23 mouse cellular contexts compared by ENCODE assay signal in the genomic region with DNA sequence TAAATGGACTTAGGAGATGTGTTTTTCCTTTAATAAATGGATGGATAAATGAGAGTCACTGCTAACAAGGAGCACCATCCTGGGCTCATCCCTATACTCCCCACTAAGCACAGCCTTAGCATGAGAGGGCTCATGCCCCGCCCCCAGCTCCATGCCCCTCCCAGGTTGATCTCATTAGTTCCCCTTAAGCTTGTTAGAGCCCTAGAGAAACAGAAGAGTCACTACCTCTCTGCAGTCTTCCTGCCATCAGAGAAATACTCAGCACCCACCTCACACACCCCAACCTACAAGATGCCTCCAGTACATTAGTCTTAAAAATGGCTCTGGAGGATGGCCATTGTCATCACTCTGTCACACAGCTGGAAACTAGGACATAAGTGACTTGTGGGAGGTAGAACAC.
DNase-seq lines count a peak whose midpoint lies in the region; ATAC-seq and TF ChIP-seq lines count a peak whose summit lies in the region.
"Had no signal": no experiment of that assay in that cellular context is flagged by ENCODE, and none has a peak within 500 bp of the region (broad histone marks: within the 10 kb centered on the region; RNA-seq: fewer than 3 reads in every experiment).

No protein-coding gene starts in this region.

- H3K4me1 ChIP-seq in midbrain, embryonic 11.5 days (ENCODE audit: control insufficient read depth, insufficient read depth, low read length), result no peaks in the 10 kb centered on the region
- H3K4me1 ChIP-seq in midbrain, embryonic 16.5 days (ENCODE audit: control insufficient read depth, insufficient read depth, low read length), result peaks cover 2% of the 10 kb centered on the region
- H3K4me1 ChIP-seq in MEL (ENCODE audit: control insufficient read depth in 1 of 2, insufficient read depth in 2 of 2, low read length in 2 of 2), result peaks cover 64 to 69% of the 10 kb centered on the region in 2 experiments
- H3K4me1 ChIP-seq in limb, embryonic 10.5 days, result peaks cover 27% of the 10 kb centered on the region

- H3K27ac ChIP-seq in midbrain, embryonic 11.5 days (ENCODE audit: low read depth, low read length), result no peak overlapping the region
- no peak overlapping the region for H3K27ac ChIP-seq in midbrain, embryonic 16.5 days (ENCODE audit: low read length)
- peak overlapping the region; percentile 88 for H3K27ac ChIP-seq in MEL (ENCODE audit: control insufficient read depth, low read depth, low read length)
- H3K27ac ChIP-seq in limb, embryonic 10.5 days, result 0 out of 2 replicates have a peak overlapping the region, but pooled peaks have one; percentile 25

- H3K27me3 ChIP-seq in midbrain, embryonic 11.5 days (ENCODE audit: control insufficient read depth, insufficient read depth, low read length), result no peaks in the 10 kb centered on the region
- no peaks in the 10 kb centered on the region for H3K27me3 ChIP-seq in midbrain, embryonic 16.5 days (ENCODE audit: control insufficient read depth, insufficient read depth, low read depth, low read length)
- H3K27me3 ChIP-seq in MEL (ENCODE audit: control insufficient read depth in 1 of 2, insufficient read depth in 2 of 2, low read length in 2 of 2), result no peaks in the 10 kb centered on the region
- no peaks in the 10 kb centered on the region for H3K27me3 ChIP-seq in limb, embryonic 10.5 days (ENCODE audit: low read depth, poor library complexity, severe bottlenecking)
- H3K27me3 ChIP-seq: CH12.LX had no signal

- TF ChIP-seq CTCF in MEL (IDR thresholded peaks at IDR 0.05 in 2 of 3, conservative IDR thresholded peaks at IDR 0.05 in 1 of 3; ENCODE audit: control insufficient read depth in 1 of 3, insufficient read depth in 1 of 3, low read depth in 2 of 3, low read length in 3 of 3, poor library complexity in 1 of 3, severe bottlenecking in 1 of 3), result no peak

- WGBS in midbrain, embryonic 11.5 days, result 76% methylated on average over 1 of the region's 1 CpGs
- WGBS in midbrain, embryonic 16.5 days, result 83% methylated on average over 1 of the region's 1 CpGs
- WGBS in limb, embryonic 10.5 days, result 77% methylated on average over 1 of the region's 1 CpGs

- no peak overlapping the region for H3K9ac ChIP-seq in midbrain, embryonic 11.5 days (ENCODE audit: low read length)
- H3K9ac ChIP-seq in midbrain, embryonic 16.5 days (ENCODE audit: low read depth, low read length), result no peak overlapping the region
- H3K9ac ChIP-seq in MEL (ENCODE audit: control insufficient read depth, low read depth, low read length, poor library complexity, severe bottlenecking), result peak overlapping the region; percentile 48

- peaks cover 2% of the 10 kb centered on the region; the same call in 1 of the 2 replicates for H3K79me2 ChIP-seq in MEL (ENCODE audit: control insufficient read depth, insufficient read depth, low read length, poor library complexity)

- peak; percentile 30 to 72; a peak in 2 of 4 replicates for TF ChIP-seq POLR2A in MEL (IDR thresholded peaks at IDR 0.05; ENCODE audit: control insufficient read depth in 1 of 2, insufficient read depth in 1 of 2, low read depth in 1 of 2, low read length in 2 of 2, poor library complexity in 1 of 2)

- no peaks in the 10 kb centered on the region for H3K36me3 ChIP-seq in midbrain, embryonic 11.5 days (ENCODE audit: control insufficient read depth, insufficient read depth, low read length)
- no peaks in the 10 kb centered on the region for H3K36me3 ChIP-seq in midbrain, embryonic 16.5 days (ENCODE audit: control insufficient read depth, insufficient read depth, low read length)
- H3K36me3 ChIP-seq in MEL (ENCODE audit: control insufficient read depth in 1 of 2, insufficient read depth in 2 of 2, low read length in 2 of 2), result peaks cover 0 to 73% of the 10 kb centered on the region in 2 experiments; a peak in 2 of 4 replicates
- H3K36me3 ChIP-seq in limb, embryonic 10.5 days, result no peaks in the 10 kb centered on the region
- H3K36me3 ChIP-seq: G1E had no signal

- H3K4me2 ChIP-seq in midbrain, embryonic 11.5 days, result no peak overlapping the region
- H3K4me2 ChIP-seq in midbrain, embryonic 16.5 days (ENCODE audit: low read length), result no peak overlapping the region

- peak; percentile 61 for DNase-seq in heart, adult 11 months
- no peak for DNase-seq in heart, adult 8-10 months (ENCODE audit: low spot score)
- peak; percentile 31 for DNase-seq in midbrain, embryonic 11.5 days (ENCODE audit: low spot score, missing footprints)
- DNase-seq in MEL (ENCODE audit: low read depth, low spot score), result peak; percentile 90
- DNase-seq in limb, embryonic 10.5 days (ENCODE audit: low spot score), result no peak
- DNase-seq in kidney, adult 9 months, result no peak
- DNase-seq in adrenal gland, postnatal 25 days, result no peak
- DNase-seq: adrenal gland, adult 2 months; adrenal gland, adult 8-10 months; adrenal gland, postnatal 10 days; adrenal gland, postnatal 14 days; adrenal gland, postnatal 36 days; B cell, adult 2 months; cerebellum, adult 11 months; cerebellum, adult 11-12 months; cerebellum, adult 18-20 months; cerebellum, adult 2 months had no signal

- ATAC-seq in midbrain, embryonic 11.5 days (ENCODE audit: low FRiP score), result no peak
- no peak; the same call in 1 of the 2 replicates for ATAC-seq in midbrain, embryonic 16.5 days
- ATAC-seq: activated CD4-positive, CD25-positive, alpha-beta regulatory T cell, adult 4 months; CD4-positive, CD25-positive, alpha-beta regulatory T cell, adult 4 months; Patski had no signal

- no peak for TF ChIP-seq EP300 in MEL (IDR thresholded peaks at IDR 0.05; ENCODE audit: low read depth in 1 of 2, low read length in 2 of 2)

- no peaks in the 10 kb centered on the region for H3K9me3 ChIP-seq in midbrain, embryonic 11.5 days (ENCODE audit: control insufficient read depth, low read length)
- no peaks in the 10 kb centered on the region for H3K9me3 ChIP-seq in midbrain, embryonic 16.5 days (replicated peaks; ENCODE audit: control insufficient read depth, low read length, poor library complexity, severe bottlenecking)
- no peaks in the 10 kb centered on the region for H3K9me3 ChIP-seq in MEL (replicated peaks; ENCODE audit: insufficient read depth, low read length)
- no peaks in the 10 kb centered on the region for H3K9me3 ChIP-seq in limb, embryonic 10.5 days (replicated peaks)
- H3K9me3 ChIP-seq: G1E had no signal

- no peak for TF ChIP-seq RAD21 in MEL (IDR thresholded peaks at IDR 0.05; ENCODE audit: low read depth, low read length)

- H3K4me3 ChIP-seq in midbrain, embryonic 11.5 days (ENCODE audit: low read depth, low read length), result no peak overlapping the region
- no peak overlapping the region for H3K4me3 ChIP-seq in midbrain, embryonic 16.5 days (ENCODE audit: low read depth, low read length)
- no peak overlapping the region for H3K4me3 ChIP-seq in MEL (ENCODE audit: control insufficient read depth in 1 of 2, insufficient read depth in 1 of 2, low read depth in 2 of 2, low read length in 2 of 2)
- no peak overlapping the region for H3K4me3 ChIP-seq in limb, embryonic 10.5 days

TF ChIP-seq in MEL, 35 proteins besides CTCF, POLR2A, EP300 and RAD21:
- no peak for TF ChIP-seq MAX (IDR thresholded peaks at IDR 0.05; ENCODE audit: low read length)
- TF ChIP-seq NELFE (IDR thresholded peaks at IDR 0.05; ENCODE audit: low read depth, low read length), result peak; percentile 46; the same call in 1 of the 2 replicates
- no peak for TF ChIP-seq ZNF384 (IDR thresholded peaks at IDR 0.05; ENCODE audit: low read depth, low read length)
- peak; percentile 70; the same call in 1 of the 2 replicates for TF ChIP-seq TBP (IDR thresholded peaks at IDR 0.05; ENCODE audit: low read depth, low read length)
- no peak for TF ChIP-seq USF2 (IDR thresholded peaks at IDR 0.05; ENCODE audit: borderline replicate concordance in 1 of 2, insufficient read depth in 1 of 2, low read depth in 1 of 2, low read length in 2 of 2)
- no peak for TF ChIP-seq MYB (IDR thresholded peaks at IDR 0.05; ENCODE audit: low read depth, low read length)
- no peak for TF ChIP-seq GATA1 (IDR thresholded peaks at IDR 0.05; ENCODE audit: low read depth, low read length)
- no peak for TF ChIP-seq MYC (IDR thresholded peaks at IDR 0.05; ENCODE audit: low read depth, low read length)
- no peak for TF ChIP-seq MXI1 (IDR thresholded peaks at IDR 0.05; ENCODE audit: low read depth, low read length)
- TF ChIP-seq ZC3H11A (IDR thresholded peaks at IDR 0.05; ENCODE audit: low read depth, low read length), result no peak
- no peak for TF ChIP-seq UBTF (IDR thresholded peaks at IDR 0.05; ENCODE audit: borderline replicate concordance, insufficient read depth, low read depth, low read length)
- no peak for TF ChIP-seq BHLHE40 (IDR thresholded peaks at IDR 0.05; ENCODE audit: borderline replicate concordance, low read depth, low read length)
- TF ChIP-seq POLR2AphosphoS2 (IDR thresholded peaks at IDR 0.05; ENCODE audit: low read length), result peak; percentile 54; the same call in 1 of the 2 replicates
- no peak for TF ChIP-seq E2F4 (IDR thresholded peaks at IDR 0.05; ENCODE audit: borderline replicate concordance, low read depth, low read length)
- TF ChIP-seq ZMIZ1 (IDR thresholded peaks at IDR 0.05; ENCODE audit: low read depth, low read length), result peak; percentile 36; the same call in 1 of the 2 replicates
- TF ChIP-seq KAT2A (conservative IDR thresholded peaks at IDR 0.05; ENCODE audit: low read depth, low read length), result no peak
- no peak for TF ChIP-seq SMC3 (IDR thresholded peaks at IDR 0.05; ENCODE audit: low read depth, low read length)
- no peak for TF ChIP-seq JUND (IDR thresholded peaks at IDR 0.05; ENCODE audit: low read depth, low read length)
- TF ChIP-seq MAZ (IDR thresholded peaks at IDR 0.05; ENCODE audit: low read depth, low read length), result 0 out of 2 replicates have a peak, but pooled peaks have one; percentile 36
- TF ChIP-seq ETS1 (IDR thresholded peaks at IDR 0.05; ENCODE audit: low read depth, low read length), result no peak

Comparison
In these comparisons a context has a peak if more than half of its experiments do, and no peak if none do; other contexts are left out.
1. DNase-seq: peak in heart, adult 11 months (single experiment), midbrain, embryonic 11.5 days (single experiment) and MEL (single experiment); none in heart, adult 8-10 months (single experiment), limb, embryonic 10.5 days (single experiment), kidney, adult 9 months (single experiment) and adrenal gland, postnatal 25 days (single experiment).
2. H3K27ac ChIP-seq: peak in MEL (single experiment) and limb, embryonic 10.5 days (single experiment); none in midbrain, embryonic 11.5 days (single experiment) and midbrain, embryonic 16.5 days (single experiment).